Mouse (Mus musculus) CH12.LX (cell line): Measurements from ENCODE around the gene Tex9. TPM values are rescaled to one million over a fixed set of nuclear protein-coding genes. Genes with fewer than 3 reads are reported as not detected.

ENCODE experiments used
- DNase-seq: peaks from one replicate; pipeline ENCODE4 v3.0.0-alpha.2; 2013; ENCODE audit errors: extremely low read depth
- H3K27ac ChIP-seq: 2 replicates; pipeline ENCODE4 v1.5.1; 2012; ENCODE audit warnings: low read depth, mild to moderate bottlenecking, control low read depth, moderate library complexity; ENCODE audit not compliant: insufficient read depth
- H3K27me3 ChIP-seq: replicated peaks from 2 replicates; pipeline ENCODE3; 2012; ENCODE audit warnings: inconsistent platforms
- H3K36me3 ChIP-seq, 2 experiments: replicated peaks in 1 of 2; 2 replicates each; pipeline versions ENCODE3 to v1.6.1; 2012; ENCODE audit warnings: inconsistent platforms in 1 of 2, low read length in 1 of 2, mild to moderate bottlenecking in 1 of 2, mixed read lengths in 1 of 2, moderate library complexity in 1 of 2; ENCODE audit not compliant: control insufficient read depth in 1 of 2, insufficient read depth in 1 of 2
- H3K4me1 ChIP-seq, 2 experiments: 2 replicates each; pipeline ENCODE4 v1.6.1; 2012; ENCODE audit warnings: inconsistent platforms in 1 of 2, moderate library complexity in 1 of 2; ENCODE audit not compliant: insufficient read depth in 2 of 2, control insufficient read depth in 1 of 2
- H3K4me2 ChIP-seq: 2 replicates; pipeline ENCODE4 v1.6.1; 2012; ENCODE audit warnings: low read depth, mild to moderate bottlenecking, control low read depth; ENCODE audit not compliant: poor library complexity, insufficient read depth, severe bottlenecking
- H3K4me3 ChIP-seq, 3 experiments: fragments of 150-350 bp in 1 of 3; sonication (generic) in 1 of 3; replicated peaks in 1 of 3; 2 replicates each; pipeline versions ENCODE3 to v1.5.1; 2011 to 2012; ENCODE audit warnings: low read depth in 2 of 3, low read length in 2 of 3, mild to moderate bottlenecking in 2 of 3, moderate library complexity in 2 of 3, control low read depth in 1 of 3, improper control_type of control experiment in 1 of 3, inconsistent platforms in 1 of 3, mixed read lengths in 1 of 3; ENCODE audit not compliant: poor library complexity in 1 of 3
- H3K79me2 ChIP-seq: replicated peaks from 2 replicates; pipeline ENCODE4 v1.6.1; 2012; ENCODE audit warnings: mild to moderate bottlenecking, moderate library complexity; ENCODE audit not compliant: control insufficient read depth, poor library complexity, insufficient read depth, severe bottlenecking; ENCODE audit errors: extremely low read depth
- H3K9ac ChIP-seq: 2 replicates; pipeline ENCODE4 v1.6.1; 2012; ENCODE audit warnings: low read depth, mild to moderate bottlenecking, control low read depth, moderate library complexity; ENCODE audit not compliant: insufficient read depth
- H3K9me3 ChIP-seq: replicated peaks from 2 replicates; pipeline ENCODE3; 2012; ENCODE audit warnings: low read length, inconsistent platforms, mixed read lengths
- BHLHE40 ChIP-seq: IDR thresholded peaks from 2 replicates; pipeline ENCODE4 v1.6.1; 2011; ENCODE audit warnings: mild to moderate bottlenecking, low read depth, low read length, improper control_type of control experiment
- CHD1 ChIP-seq: IDR thresholded peaks from 2 replicates; pipeline ENCODE4 v1.6.1; 2012; ENCODE audit warnings: low read depth, low read length, improper control_type of control experiment, inconsistent platforms
- CHD2 ChIP-seq: IDR thresholded peaks from 2 replicates; pipeline ENCODE4 v1.6.1; 2011; ENCODE audit warnings: low read length, improper control_type of control experiment
- CTCF ChIP-seq, 2 experiments: IDR thresholded peaks in 1 of 2; conservative IDR thresholded peaks in 1 of 2; 2 replicates each; pipeline ENCODE4 v1.5.1; 2011 to 2012; ENCODE audit warnings: low read depth in 2 of 2, low read length in 2 of 2, improper control_type of control experiment in 1 of 2, inconsistent platforms in 1 of 2, mild to moderate bottlenecking in 1 of 2, moderate library complexity in 1 of 2
- E2F4 ChIP-seq: IDR thresholded peaks from 2 replicates; pipeline ENCODE4 v1.6.1; 2011; ENCODE audit warnings: low read depth, low read length, improper control_type of control experiment; ENCODE audit not compliant: insufficient replicate concordance
- ELF1 ChIP-seq: IDR thresholded peaks from 2 replicates; pipeline ENCODE4 v1.6.1; 2014; ENCODE audit warnings: low read depth, mild to moderate bottlenecking, inconsistent platforms, low read length, improper control_type of control experiment
- EP300 ChIP-seq: IDR thresholded peaks from 2 replicates; pipeline ENCODE4 v1.6.1; 2011; ENCODE audit warnings: low read length, improper control_type of control experiment
- ETS1 ChIP-seq: conservative IDR thresholded peaks from 2 replicates; pipeline ENCODE4 v1.6.1; 2012; ENCODE audit warnings: low read depth, mild to moderate bottlenecking, inconsistent platforms, low read length, improper control_type of control experiment, moderate library complexity
- GABPA ChIP-seq: IDR thresholded peaks from 2 replicates; pipeline ENCODE4 v1.6.1; 2012; ENCODE audit warnings: low read depth, low read length, improper control_type of control experiment, inconsistent platforms; ENCODE audit not compliant: insufficient replicate concordance
- HCFC1 ChIP-seq: IDR thresholded peaks from 2 replicates; pipeline ENCODE4 v1.6.1; 2012; ENCODE audit warnings: low read depth, mild to moderate bottlenecking, inconsistent platforms, low read length, improper control_type of control experiment
- IRF4 ChIP-seq: IDR thresholded peaks from 2 replicates; pipeline ENCODE4 v1.6.1; 2014; ENCODE audit warnings: low read depth, mild to moderate bottlenecking, inconsistent platforms, low read length, improper control_type of control experiment
- JUN ChIP-seq: IDR thresholded peaks from 2 replicates; pipeline ENCODE4 v1.6.1; 2011; ENCODE audit warnings: low read depth, mild to moderate bottlenecking, low read length, improper control_type of control experiment, moderate library complexity; ENCODE audit not compliant: insufficient read depth
- JUND ChIP-seq: conservative IDR thresholded peaks from 2 replicates; pipeline ENCODE4 v1.6.1; 2011; ENCODE audit warnings: low read depth, low read length, improper control_type of control experiment
- KAT2A ChIP-seq: IDR thresholded peaks from 2 replicates; pipeline ENCODE4 v1.6.1; 2012; ENCODE audit warnings: low read length, improper control_type of control experiment, inconsistent platforms; ENCODE audit not compliant: insufficient replicate concordance
- MAFK ChIP-seq: IDR thresholded peaks from 2 replicates; pipeline ENCODE4 v1.6.1; 2011; ENCODE audit warnings: low read length, improper control_type of control experiment; ENCODE audit not compliant: insufficient replicate concordance
- MAX ChIP-seq: IDR thresholded peaks from 2 replicates; pipeline ENCODE4 v1.6.1; 2011; ENCODE audit warnings: low read length, improper control_type of control experiment
- MAZ ChIP-seq: IDR thresholded peaks from 2 replicates; pipeline ENCODE4 v1.6.1; 2012; ENCODE audit warnings: low read depth, mild to moderate bottlenecking, inconsistent platforms, low read length, improper control_type of control experiment, moderate library complexity
- MEF2A ChIP-seq: IDR thresholded peaks from 2 replicates; pipeline ENCODE4 v1.6.1; 2014; ENCODE audit warnings: low read depth, mild to moderate bottlenecking, inconsistent platforms, low read length, improper control_type of control experiment, borderline replicate concordance
- MXI1 ChIP-seq: IDR thresholded peaks from 2 replicates; pipeline ENCODE4 v1.6.1; 2011; ENCODE audit warnings: mild to moderate bottlenecking, low read depth, low read length, improper control_type of control experiment
- MYC ChIP-seq: IDR thresholded peaks from 2 replicates; pipeline ENCODE4 v1.6.1; 2011; ENCODE audit warnings: low read depth, mild to moderate bottlenecking, improper control_type of control experiment, low read length
- NELFE ChIP-seq: IDR thresholded peaks from 2 replicates; pipeline ENCODE4 v1.6.1; 2011; ENCODE audit warnings: low read depth, low read length, improper control_type of control experiment
- NRF1 ChIP-seq: IDR thresholded peaks from 2 replicates; pipeline ENCODE4 v1.6.1; 2014; ENCODE audit warnings: low read depth, mild to moderate bottlenecking, inconsistent platforms, low read length, improper control_type of control experiment, moderate library complexity
- PAX5 ChIP-seq: IDR thresholded peaks from 2 replicates; pipeline ENCODE4 v1.6.1; 2012; ENCODE audit warnings: low read length, inconsistent platforms, mixed read lengths
- POLR2A ChIP-seq: IDR thresholded peaks from 2 replicates; pipeline ENCODE4 v1.6.1; 2011; ENCODE audit warnings: low read depth, mild to moderate bottlenecking, improper control_type of control experiment, low read length
- POLR2AphosphoS2 ChIP-seq: IDR thresholded peaks from 2 replicates; pipeline ENCODE4 v1.6.1; 2011; ENCODE audit warnings: low read depth, low read length, improper control_type of control experiment
- RAD21 ChIP-seq: IDR thresholded peaks from 2 replicates; pipeline ENCODE4 v1.6.1; 2011; ENCODE audit warnings: low read depth, mild to moderate bottlenecking, low read length, improper control_type of control experiment, moderate library complexity
- RCOR1 ChIP-seq: conservative IDR thresholded peaks from 2 replicates; pipeline ENCODE4 v1.6.1; 2012; ENCODE audit warnings: low read depth, mild to moderate bottlenecking, inconsistent platforms, low read length, improper control_type of control experiment
- SIN3A ChIP-seq: IDR thresholded peaks from 2 replicates; pipeline ENCODE4 v1.6.1; 2012; ENCODE audit warnings: low read length, improper control_type of control experiment, inconsistent platforms
- SMC3 ChIP-seq: IDR thresholded peaks from 2 replicates; pipeline ENCODE4 v1.6.1; 2011; ENCODE audit warnings: low read depth, low read length, improper control_type of control experiment
- TBP ChIP-seq: conservative IDR thresholded peaks from 2 replicates; pipeline ENCODE4 v1.6.1; 2011; ENCODE audit warnings: low read depth, low read length, improper control_type of control experiment
- TCF12 ChIP-seq: IDR thresholded peaks from 2 replicates; pipeline ENCODE4 v1.6.1; 2014; ENCODE audit warnings: low read depth, mild to moderate bottlenecking, inconsistent platforms, low read length, improper control_type of control experiment
- UBTF ChIP-seq: IDR thresholded peaks from 2 replicates; pipeline ENCODE4 v1.6.1; 2012; ENCODE audit warnings: low read depth, mild to moderate bottlenecking, inconsistent platforms, low read length, improper control_type of control experiment, moderate library complexity
- USF1 ChIP-seq: IDR thresholded peaks from 2 replicates; pipeline ENCODE4 v1.6.1; 2014; ENCODE audit warnings: low read depth, mild to moderate bottlenecking, inconsistent platforms, low read length, improper control_type of control experiment
- USF2 ChIP-seq: conservative IDR thresholded peaks from 2 replicates; pipeline ENCODE4 v1.6.1; 2011; ENCODE audit warnings: low read depth, low read length, improper control_type of control experiment
- ZC3H11A ChIP-seq: IDR thresholded peaks from 2 replicates; pipeline ENCODE4 v1.6.1; 2012; ENCODE audit warnings: low read depth, mild to moderate bottlenecking, inconsistent platforms, low read length, improper control_type of control experiment
- ZKSCAN1 ChIP-seq: IDR thresholded peaks from 2 replicates; pipeline ENCODE4 v1.6.1; 2012; ENCODE audit warnings: low read depth, inconsistent platforms, low read length, improper control_type of control experiment, borderline replicate concordance
- ZMIZ1 ChIP-seq: IDR thresholded peaks from 2 replicates; pipeline ENCODE4 v1.6.1; 2012; ENCODE audit warnings: low read depth, mild to moderate bottlenecking, inconsistent platforms, low read length, improper control_type of control experiment
- ZNF384 ChIP-seq: IDR thresholded peaks from 2 replicates; pipeline ENCODE4 v1.6.1; 2012; ENCODE audit warnings: low read depth, low read length, improper control_type of control experiment, inconsistent platforms
- dilution Hi-C: fragments of 300-500 bp; cut with MboI; formaldehyde crosslinking; loops from 2 replicates; pipeline ENCODE4 v1.14.3; 2020; ENCODE audit warnings: low sequenced_read_pairs; ENCODE audit not compliant: extremely low pct_unique_long_range_greater_than_20kb, extremely low pct_ligation_motif_present
- in situ Hi-C: fragments of 300-500 bp; cut with MboI; formaldehyde crosslinking; loops from 3 replicates; pipeline ENCODE4 v1.14.3; 2019; ENCODE audit warnings: low sequenced_read_pairs, low pct_ligation_motif_present, low pct_unique_long_range_greater_than_20kb, mixed read lengths
- polyA plus RNA-seq: library from polyadenylated mRNA; unstranded; fragments of >175 nt; gene quantifications from 2 replicates; pipeline ENCODE4 v1.2.1, GENCODE M21; 2012; ENCODE audit warnings: low read depth; ENCODE audit not compliant: insufficient read length
- total RNA-seq, 2 experiments: library from RNA; depleted of rRNA; stranded (reverse); fragments of 300-350 nt in 1 of 2; fragments of >200 nt in 1 of 2; gene quantifications; 2 replicates each; pipeline ENCODE4 v1.2.3; 2012 to 2014

The Tex9 gene
- total and polyA plus RNA-seq, 3 experiments = 12.1 to 27.4 (median 12.7) TPM

- Histone ChIP-seq H3K79me2 (peaks cover 8% of the 10 kb centered on the region), H3K27me3 (no peaks in the 10 kb centered on the region), H3K36me3 (peaks cover 0 to 2% of the 10 kb centered on the region in 2 experiments), H3K4me1 (peaks cover 10 to 42% of the 10 kb centered on the region in 2 experiments), H3K9ac (no peak overlapping the region), H3K4me3 (no peak overlapping the region), H3K27ac (no peak overlapping the region), H3K4me2 (peak overlapping the region; percentile 52), H3K9me3 (no peaks in the 10 kb centered on the region)
- in situ Hi-C loops = loop anchor here (5.0 kb wide), 1 partner anchor 34 kb away; no protein-coding TSS in a partner anchor
- TF ChIP-seq SMC3 (0 out of 2 replicates have a peak, but pooled peaks have one; percentile 10), ZNF384 (no peak), KAT2A (no peak), POLR2A (no peak), MAX (peak; percentile 95), PAX5 (no peak), BHLHE40 (peak; percentile 98), CHD2 (no peak; the same call in 1 of the 2 replicates), MAZ (no peak), TCF12 (peak; percentile 65), NRF1 (no peak), ELF1 (no peak), CTCF (conservative IDR thresholded peaks at IDR 0.05 in 1 of 2, IDR thresholded peaks at IDR 0.05 in 1 of 2; ENCODE audit: low read depth in 2 of 2, low read length in 2 of 2) (peak in 1 of 2 experiments; percentile 50; a peak in 2 of 4 replicates), CHD1 (no peak), ETS1 (peak; percentile 61), HCFC1 (no peak; the same call in 1 of the 2 replicates), RCOR1 (no peak), MYC (peak; percentile 84; the same call in 1 of the 2 replicates), USF2 (peak; percentile 97), RAD21 (peak; percentile 46), GABPA (no peak), E2F4 (no peak), JUN (no peak), TBP (peak; percentile 63), POLR2AphosphoS2 (no peak), SIN3A (no peak), NELFE (no peak), USF1 (peak; percentile 96), MEF2A (peak; percentile 64; the same call in 1 of the 2 replicates), ZKSCAN1 (no peak), EP300 (peak; percentile 75; the same call in 1 of the 2 replicates), ZC3H11A (no peak), IRF4 (peak; percentile 84; the same call in 1 of the 2 replicates), JUND (peak; percentile 57; the same call in 1 of the 2 replicates), MXI1 (peak; percentile 62; the same call in 1 of the 2 replicates), MAFK (no peak), UBTF (no peak), ZMIZ1 (no peak)
- dilution Hi-C loops = no loop called here
- DNase-seq = peak; percentile 86
These were observed 1.5 kb upstream of the Tex9 start for GRCm38 (mm10) chr9:72493465-72493864.
